Comparison of ENCODE assay signal across 13 mouse cellular contexts in genomic region chr7:142082179-142082578, GRCm38 (mm10). TPM values are rescaled to one million over a fixed set of nuclear protein-coding genes. Genes with fewer than 3 reads are reported as not detected.
DNase-seq lines count a peak whose midpoint lies in the region; ATAC-seq and TF ChIP-seq lines count a peak whose summit lies in the region.
"Had no signal": no experiment of that assay in that cellular context is flagged by ENCODE, and none has a peak within 500 bp of the region (broad histone marks: within the 10 kb centered on the region; RNA-seq: fewer than 3 reads in every experiment).

No protein-coding gene starts in this region.

- no peak overlapping the region for H3K27ac ChIP-seq in forebrain, embryonic 11.5 days (ENCODE audit: low read depth, low read length)
- no peak overlapping the region for H3K27ac ChIP-seq in forebrain, embryonic 14.5 days (ENCODE audit: low read depth, low read length)
- H3K27ac ChIP-seq in midbrain, embryonic 10.5 days (replicated peaks) = peak overlapping the region; percentile 42; the same call in 1 of the 2 replicates
- no peak overlapping the region for H3K27ac ChIP-seq in midbrain, postnatal 0 days (ENCODE audit: low read depth, low read length)
- no peak overlapping the region for H3K27ac ChIP-seq in limb, embryonic 13.5 days
- H3K27ac ChIP-seq in stomach, postnatal 0 days (replicated peaks) = no peak overlapping the region
- H3K27ac ChIP-seq: liver, embryonic 14.5 days had no signal

- no peaks in the 10 kb centered on the region for H3K9me3 ChIP-seq in forebrain, embryonic 11.5 days (ENCODE audit: control insufficient read depth, low read length)
- no peaks in the 10 kb centered on the region for H3K9me3 ChIP-seq in forebrain, embryonic 14.5 days (replicated peaks; ENCODE audit: control insufficient read depth, low read length)
- no peaks in the 10 kb centered on the region for H3K9me3 ChIP-seq in midbrain, embryonic 10.5 days (replicated peaks)
- no peaks in the 10 kb centered on the region for H3K9me3 ChIP-seq in midbrain, postnatal 0 days (ENCODE audit: low read length)
- H3K9me3 ChIP-seq in limb, embryonic 13.5 days = no peaks in the 10 kb centered on the region
- no peaks in the 10 kb centered on the region for H3K9me3 ChIP-seq in stomach, postnatal 0 days (ENCODE audit: control insufficient read depth, low read length)

- no peaks in the 10 kb centered on the region; the same call in 1 of the 2 replicates for H3K36me3 ChIP-seq in forebrain, embryonic 11.5 days (ENCODE audit: control insufficient read depth, insufficient read depth, low read length)
- peaks cover 73% of the 10 kb centered on the region for H3K36me3 ChIP-seq in forebrain, embryonic 14.5 days (ENCODE audit: control insufficient read depth, insufficient read depth, low read length)
- peaks cover 60% of the 10 kb centered on the region for H3K36me3 ChIP-seq in midbrain, embryonic 10.5 days
- H3K36me3 ChIP-seq in midbrain, postnatal 0 days (ENCODE audit: insufficient read depth, low read length) = peaks cover 65% of the 10 kb centered on the region
- no peaks in the 10 kb centered on the region for H3K36me3 ChIP-seq in limb, embryonic 13.5 days
- H3K36me3 ChIP-seq in stomach, postnatal 0 days (ENCODE audit: control insufficient read depth, insufficient read depth, low read length) = no peaks in the 10 kb centered on the region; the same call in 1 of the 2 replicates

- no peak for TF ChIP-seq EP300 in stomach, postnatal 0 days (optimal IDR thresholded peaks at IDR 0.05)

- peaks cover 4% of the 10 kb centered on the region; the same call in 1 of the 2 replicates for H3K4me1 ChIP-seq in forebrain, embryonic 11.5 days (replicated peaks; ENCODE audit: control insufficient read depth, insufficient read depth, low read length)
- peaks cover 20% of the 10 kb centered on the region for H3K4me1 ChIP-seq in forebrain, embryonic 14.5 days (ENCODE audit: control insufficient read depth, insufficient read depth, low read length)
- H3K4me1 ChIP-seq in midbrain, embryonic 10.5 days = peaks cover 12% of the 10 kb centered on the region
- no peaks in the 10 kb centered on the region for H3K4me1 ChIP-seq in midbrain, postnatal 0 days (ENCODE audit: insufficient read depth, low read length)
- H3K4me1 ChIP-seq in limb, embryonic 13.5 days = peaks cover 25% of the 10 kb centered on the region
- H3K4me1 ChIP-seq in stomach, postnatal 0 days (replicated peaks; ENCODE audit: control insufficient read depth, insufficient read depth) = peaks cover 3% of the 10 kb centered on the region; the same call in 1 of the 2 replicates

- H3K4me3 ChIP-seq in forebrain, embryonic 11.5 days (ENCODE audit: low read depth, low read length) = peak overlapping the region; percentile 12; the same call in 1 of the 2 replicates
- no peak overlapping the region for H3K4me3 ChIP-seq in forebrain, embryonic 14.5 days (ENCODE audit: low read depth, low read length)
- H3K4me3 ChIP-seq in midbrain, embryonic 10.5 days = peak overlapping the region; percentile 49
- no peak overlapping the region for H3K4me3 ChIP-seq in midbrain, postnatal 0 days (ENCODE audit: low read depth, low read length)
- H3K4me3 ChIP-seq in limb, embryonic 13.5 days = peak overlapping the region; percentile 44
- no peak overlapping the region for H3K4me3 ChIP-seq in stomach, postnatal 0 days (ENCODE audit: low read depth, low read length)

- peaks cover 34% of the 10 kb centered on the region for H3K27me3 ChIP-seq in forebrain, embryonic 11.5 days (ENCODE audit: control insufficient read depth, insufficient read depth, low read length)
- peaks cover 17% of the 10 kb centered on the region; the same call in 1 of the 2 replicates for H3K27me3 ChIP-seq in forebrain, embryonic 14.5 days (replicated peaks; ENCODE audit: control insufficient read depth, insufficient read depth, low read length)
- peaks cover 73% of the 10 kb centered on the region for H3K27me3 ChIP-seq in midbrain, embryonic 10.5 days (ENCODE audit: low read depth, poor library complexity, severe bottlenecking)
- no peaks in the 10 kb centered on the region for H3K27me3 ChIP-seq in midbrain, postnatal 0 days (ENCODE audit: insufficient read depth, low read length)
- peaks cover 92% of the 10 kb centered on the region for H3K27me3 ChIP-seq in limb, embryonic 13.5 days
- peaks cover 4% of the 10 kb centered on the region; the same call in 1 of the 2 replicates for H3K27me3 ChIP-seq in stomach, postnatal 0 days (ENCODE audit: control insufficient read depth, insufficient read depth, low read length)

- WGBS in forebrain, embryonic 11.5 days = 6% methylated on average over 23 of the region's 38 CpGs
- WGBS in forebrain, embryonic 14.5 days = 18% methylated on average over 31 of the region's 38 CpGs
- 3% methylated on average over 38 of the region's 38 CpGs for WGBS in midbrain, embryonic 10.5 days
- WGBS in midbrain, postnatal 0 days = 20% methylated on average over 25 of the region's 38 CpGs
- 3% methylated on average over 38 of the region's 38 CpGs for WGBS in limb, embryonic 13.5 days
- WGBS in stomach, postnatal 0 days = 31% methylated on average over 26 of the region's 38 CpGs

- H3K9ac ChIP-seq in forebrain, embryonic 11.5 days (ENCODE audit: low read length) = 0 out of 2 replicates have a peak overlapping the region, but pooled peaks have one; percentile 20
- H3K9ac ChIP-seq in forebrain, embryonic 14.5 days (ENCODE audit: low read length) = no peak overlapping the region
- H3K9ac ChIP-seq in midbrain, postnatal 0 days (replicated peaks; ENCODE audit: low read length, poor library complexity, severe bottlenecking) = no peak overlapping the region
- peak overlapping the region; percentile 58 for H3K9ac ChIP-seq in limb, embryonic 13.5 days
- no peak overlapping the region for H3K9ac ChIP-seq in stomach, postnatal 0 days (ENCODE audit: low read length)
- H3K9ac ChIP-seq: liver, embryonic 14.5 days had no signal

- TF ChIP-seq CTCF in midbrain, postnatal 0 days (IDR thresholded peaks at IDR 0.05) = no peak
- no peak for TF ChIP-seq CTCF in stomach, postnatal 0 days (IDR thresholded peaks at IDR 0.05; ENCODE audit: low read depth)

- peak overlapping the region; percentile 36; the same call in 1 of the 2 replicates for H3K4me2 ChIP-seq in forebrain, embryonic 11.5 days (ENCODE audit: low read depth, low read length, severe bottlenecking)
- no peak overlapping the region for H3K4me2 ChIP-seq in forebrain, embryonic 14.5 days (ENCODE audit: low read length)
- H3K4me2 ChIP-seq in midbrain, postnatal 0 days (ENCODE audit: low read depth, low read length, poor library complexity, severe bottlenecking) = no peak overlapping the region
- peak overlapping the region; percentile 64 for H3K4me2 ChIP-seq in limb, embryonic 13.5 days (replicated peaks)
- H3K4me2 ChIP-seq in stomach, postnatal 0 days (replicated peaks; ENCODE audit: low read depth) = peak overlapping the region; percentile 11; the same call in 1 of the 2 replicates

- DNase-seq in forebrain, embryonic 11.5 days (ENCODE audit: low spot score) = no peak
- DNase-seq in forebrain, embryonic 14.5 days (ENCODE audit: low spot score) = no peak
- DNase-seq in midbrain, embryonic 10.5 days (ENCODE audit: low spot score) = peak; percentile 35
- DNase-seq in midbrain, postnatal 0 days (ENCODE audit: low spot score) = no peak
- no peak for DNase-seq in stomach, postnatal 0 days (ENCODE audit: low spot score)
- DNase-seq in adrenal gland, adult 18-20 months (ENCODE audit: low spot score in 2 of 2) = no peak
- DNase-seq: adrenal gland, adult 8-10 months; kidney, adult 9 months had no signal

- ATAC-seq in forebrain, embryonic 11.5 days (replicated peaks; ENCODE audit: low FRiP score) = no peak
- ATAC-seq in forebrain, embryonic 14.5 days = no peak
- no peak for ATAC-seq in midbrain, postnatal 0 days (ENCODE audit: low FRiP score)
- no peak for ATAC-seq in limb, embryonic 13.5 days (ENCODE audit: low FRiP score, low read depth)
- no peak for ATAC-seq in stomach, postnatal 0 days (ENCODE audit: low FRiP score, low TSS enrichment)
- no peak for ATAC-seq in CD4-positive, CD25-positive, alpha-beta regulatory T cell, adult 4 months

RNA-seq across cellular contexts. Expression of gene Dusp8, which starts 13.5 kb away (rescaled TPM):
- polyA plus RNA-seq in forebrain, embryonic 11.5 days (2014; fragmentation: Nextera tagmentation; extraction: Ambion mirVana) = 22.6 and 28.1 TPM in 2 replicates
- polyA plus RNA-seq in forebrain, embryonic 14.5 days (2014; fragmentation: Nextera tagmentation; extraction: Ambion mirVana) = 58.0 and 84.8 TPM in 2 replicates
- 6.4 and 13.2 TPM in 2 replicates for polyA plus RNA-seq in midbrain, embryonic 10.5 days (2016; fragmentation: Nextera tagmentation; extraction: Ambion mirVana)
- total RNA-seq in midbrain, postnatal 0 days (2014; rRNA removed) = 144 and 175 TPM in 2 replicates
- 94.2 and 99.9 TPM in 2 replicates for polyA plus RNA-seq in midbrain, postnatal 0 days (2015; fragmentation: Nextera tagmentation; extraction: Ambion mirVana)
- polyA plus RNA-seq in limb, embryonic 13.5 days (2015; fragmentation: Nextera tagmentation; extraction: Ambion mirVana) = 2.3 and 2.7 TPM in 2 replicates
- polyA plus RNA-seq in stomach, postnatal 0 days (2015; fragmentation: Nextera tagmentation; extraction: Ambion mirVana) = 3.6 and 5.6 TPM in 2 replicates
- total RNA-seq in adrenal gland, adult 18-20 months (2021) = 10 to 100 TPM in 1 of 2 experiments, 1 to 10 TPM in 1; 8.9 to 23.6 TPM
- under 1 TPM in 1 of 2 experiments, not detected in 1; 0.17 TPM for polyA plus RNA-seq in CD4-positive, CD25-positive, alpha-beta regulatory T cell, adult 4 months (2017; shearing (Covaris generic))
- total RNA-seq: neutrophil, adult 5-6 weeks had no signal

RNA-seq across cellular contexts. Expression of gene Mob2, which starts 21.3 kb away (rescaled TPM):
- polyA plus RNA-seq in forebrain, embryonic 11.5 days (2014; fragmentation: Nextera tagmentation; extraction: Ambion mirVana) = 52.9 and 55.9 TPM in 2 replicates
- polyA plus RNA-seq in forebrain, embryonic 14.5 days (2014; fragmentation: Nextera tagmentation; extraction: Ambion mirVana) = 53.6 and 57.9 TPM in 2 replicates
- polyA plus RNA-seq in midbrain, embryonic 10.5 days (2016; fragmentation: Nextera tagmentation; extraction: Ambion mirVana) = 62.2 and 64.0 TPM in 2 replicates
- total RNA-seq in midbrain, postnatal 0 days (2014; rRNA removed) = 27.4 and 31.6 TPM in 2 replicates
- polyA plus RNA-seq in midbrain, postnatal 0 days (2015; fragmentation: Nextera tagmentation; extraction: Ambion mirVana) = 38.0 and 41.3 TPM in 2 replicates
- 70.7 and 71.4 TPM in 2 replicates for polyA plus RNA-seq in limb, embryonic 13.5 days (2015; fragmentation: Nextera tagmentation; extraction: Ambion mirVana)
- polyA plus RNA-seq in stomach, postnatal 0 days (2015; fragmentation: Nextera tagmentation; extraction: Ambion mirVana) = 61.5 and 65.8 TPM in 2 replicates
- total RNA-seq in adrenal gland, adult 18-20 months (2021) = 10 to 100 TPM; 45.2 to 58.8 TPM
- polyA plus RNA-seq in CD4-positive, CD25-positive, alpha-beta regulatory T cell, adult 4 months (2017; shearing (Covaris generic)) = 10 to 100 TPM; 63.0 to 78.7 TPM

RNA-seq across cellular contexts. Expression of gene Gm45618, which starts 38.4 kb away (rescaled TPM):
- polyA plus RNA-seq in forebrain, embryonic 11.5 days (2014; fragmentation: Nextera tagmentation; extraction: Ambion mirVana) = 0.31 TPM in 1 of 2 replicates, not detected in the other
- polyA plus RNA-seq in forebrain, embryonic 14.5 days (2014; fragmentation: Nextera tagmentation; extraction: Ambion mirVana) = not detected in 2 replicates
- polyA plus RNA-seq in midbrain, embryonic 10.5 days (2016; fragmentation: Nextera tagmentation; extraction: Ambion mirVana) = 0.29 TPM in 1 of 2 replicates, not detected in the other
- not detected in 2 replicates for total RNA-seq in midbrain, postnatal 0 days (2014; rRNA removed)
- not detected in 2 replicates for polyA plus RNA-seq in midbrain, postnatal 0 days (2015; fragmentation: Nextera tagmentation; extraction: Ambion mirVana)
- polyA plus RNA-seq in limb, embryonic 13.5 days (2015; fragmentation: Nextera tagmentation; extraction: Ambion mirVana) = not detected in 2 replicates
- not detected in 2 replicates for polyA plus RNA-seq in stomach, postnatal 0 days (2015; fragmentation: Nextera tagmentation; extraction: Ambion mirVana)
- not detected for total RNA-seq in adrenal gland, adult 18-20 months (2021)
- not detected for polyA plus RNA-seq in CD4-positive, CD25-positive, alpha-beta regulatory T cell, adult 4 months (2017; shearing (Covaris generic))
- total RNA-seq: adrenal gland, adult 8-10 months; gastrocnemius, adult 8-10 months; neutrophil, adult 5-6 weeks had no signal
- polyA plus RNA-seq: liver, embryonic 14.5 days had no signal

RNA-seq across cellular contexts. Expression of gene Gm39115, which starts 53.7 kb away (rescaled TPM):
- polyA plus RNA-seq in forebrain, embryonic 11.5 days (2014; fragmentation: Nextera tagmentation; extraction: Ambion mirVana) = not detected in 2 replicates
- polyA plus RNA-seq in forebrain, embryonic 14.5 days (2014; fragmentation: Nextera tagmentation; extraction: Ambion mirVana) = not detected in 2 replicates
- polyA plus RNA-seq in midbrain, embryonic 10.5 days (2016; fragmentation: Nextera tagmentation; extraction: Ambion mirVana) = not detected in 2 replicates
- not detected in 2 replicates for total RNA-seq in midbrain, postnatal 0 days (2014; rRNA removed)
- polyA plus RNA-seq in midbrain, postnatal 0 days (2015; fragmentation: Nextera tagmentation; extraction: Ambion mirVana) = not detected in 2 replicates
- not detected in 2 replicates for polyA plus RNA-seq in limb, embryonic 13.5 days (2015; fragmentation: Nextera tagmentation; extraction: Ambion mirVana)
- not detected in 2 replicates for polyA plus RNA-seq in stomach, postnatal 0 days (2015; fragmentation: Nextera tagmentation; extraction: Ambion mirVana)
- total RNA-seq in adrenal gland, adult 18-20 months (2021) = not detected
- polyA plus RNA-seq in CD4-positive, CD25-positive, alpha-beta regulatory T cell, adult 4 months (2017; shearing (Covaris generic)) = not detected
- total RNA-seq: adrenal gland, adult 8-10 months; gastrocnemius, adult 8-10 months; neutrophil, adult 5-6 weeks had no signal
- polyA plus RNA-seq: liver, embryonic 14.5 days had no signal

Comparison
In these comparisons a context has a peak if more than half of its experiments do, and no peak if none do; other contexts are left out.
1. H3K4me2 ChIP-seq: peak in forebrain, embryonic 11.5 days (single experiment), limb, embryonic 13.5 days (single experiment) and stomach, postnatal 0 days (single experiment); none in forebrain, embryonic 14.5 days (single experiment) and midbrain, postnatal 0 days (single experiment).
2. H3K4me3 ChIP-seq: peak in forebrain, embryonic 11.5 days (single experiment), midbrain, embryonic 10.5 days (single experiment) and limb, embryonic 13.5 days (single experiment); none in forebrain, embryonic 14.5 days (single experiment), midbrain, postnatal 0 days (single experiment) and stomach, postnatal 0 days (single experiment).
3. H3K9ac ChIP-seq: peak in forebrain, embryonic 11.5 days (single experiment) and limb, embryonic 13.5 days (single experiment); none in forebrain, embryonic 14.5 days (single experiment), midbrain, postnatal 0 days (single experiment) and stomach, postnatal 0 days (single experiment).